Mouse (Mus musculus): ENCODE measurements around the gene Chat.

DNA sequence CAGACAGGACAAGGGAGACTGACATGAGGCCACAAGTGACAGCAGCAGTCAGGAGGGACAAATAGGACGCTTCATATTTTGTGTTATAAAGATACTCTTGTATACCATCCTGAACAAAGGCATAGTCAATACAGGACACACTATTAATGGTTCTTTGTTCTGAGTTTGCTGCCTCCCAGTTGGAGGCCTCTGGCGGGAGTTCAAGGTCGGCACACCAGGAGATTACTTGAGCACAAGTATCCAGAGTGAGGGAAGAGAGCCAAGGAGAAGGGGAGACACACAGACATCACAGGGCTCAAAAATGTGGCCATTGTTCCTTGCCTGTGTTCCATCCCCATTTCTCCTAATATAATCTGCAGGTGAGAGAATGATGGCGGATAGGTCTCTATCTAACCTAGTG lies 41.4 kb upstream of the Chat start:
- no peak for TF ChIP-seq POLR2A (IDR thresholded peaks at IDR 0.05; ENCODE audit: insufficient read length, low read depth)
- no peak for TF ChIP-seq USF1 (IDR thresholded peaks at IDR 0.05; ENCODE audit: low read depth)
- TF ChIP-seq REST (IDR thresholded peaks at IDR 0.05; ENCODE audit: insufficient read depth, insufficient read length), result no peak

Data from myocyte (in vitro differentiated cells).